Mouse (Mus musculus): ENCODE measurements around the gene Ppp1r18. TPM values are rescaled to one million over a fixed set of nuclear protein-coding genes. Genes with fewer than 3 reads are reported as not detected.
A peak's percentile ranks its signal among the peaks of the same experiment; 100 is the strongest.

The Ppp1r18 gene
- polyA plus RNA-seq, 1 experiment from 2014 or later, result 22.2 TPM

DNA sequence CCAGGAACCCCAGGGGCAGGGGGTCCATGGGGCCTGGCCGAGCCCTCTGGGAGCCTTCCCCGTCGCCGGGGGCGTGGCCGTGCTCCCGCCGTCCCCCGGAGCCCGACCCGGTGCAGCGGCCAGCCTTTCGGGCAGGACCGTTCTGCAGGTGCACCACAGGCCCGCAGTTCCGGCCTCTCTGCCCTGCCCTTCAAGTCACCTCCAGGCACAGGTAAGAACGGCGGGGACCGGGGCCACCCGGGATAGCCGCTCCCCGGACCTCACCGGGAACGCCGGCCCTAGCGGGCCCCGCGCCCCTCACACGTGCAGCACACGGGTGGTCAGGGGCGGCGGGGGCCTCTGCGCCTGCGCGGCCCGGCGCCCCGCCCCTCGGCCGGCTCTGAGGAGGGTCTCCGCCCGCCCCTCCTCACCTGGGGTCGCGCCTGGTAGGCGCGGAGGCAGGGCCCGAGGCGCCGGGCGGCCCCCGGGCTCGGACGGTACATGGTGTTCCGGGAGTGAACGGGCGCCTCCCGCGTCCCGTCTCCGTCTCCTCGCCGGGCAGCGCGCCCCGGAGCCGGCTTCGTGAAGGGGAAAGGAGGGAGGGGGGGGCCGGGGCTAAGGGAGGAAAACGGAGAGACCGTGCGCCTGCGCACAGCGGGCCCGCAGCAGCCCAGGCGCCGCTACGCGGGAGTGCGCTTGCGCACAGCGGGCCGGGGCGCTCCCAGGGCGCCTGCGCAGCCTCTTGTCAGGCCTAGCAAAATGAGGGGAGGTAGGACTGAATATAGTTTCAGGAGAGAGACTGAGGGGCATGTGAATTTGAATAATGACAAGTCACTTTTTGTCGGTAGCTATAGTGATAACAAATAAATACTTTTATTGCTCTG, 31.6 kb downstream of the Ppp1r18 start, which contains the start of gene 2310061I04Rik:
2310061I04Rik (minus strand) TSS at position 651 of the 863 bp plus-strand sequence.
- WGBS, result under 1% methylated on average over 67 of the region's 86 CpGs
- Histone ChIP-seq H3K9me3 (no peaks in the 10 kb centered on the region), H3K27me3 (ENCODE audit: insufficient read depth, poor library complexity, severe bottlenecking) (no peaks in the 10 kb centered on the region), H3K27ac (peak within 1 kb of the TSS; percentile 98), H3K4me1 (peaks cover 18% of the 10 kb centered on the region), H3K36me3 (peaks cover 62% of the 10 kb centered on the region), H3K4me3 (peak within 1 kb of the TSS; percentile 75)
- DNase-seq (ENCODE audit: low spot score), result peak; percentile 93

DNA sequence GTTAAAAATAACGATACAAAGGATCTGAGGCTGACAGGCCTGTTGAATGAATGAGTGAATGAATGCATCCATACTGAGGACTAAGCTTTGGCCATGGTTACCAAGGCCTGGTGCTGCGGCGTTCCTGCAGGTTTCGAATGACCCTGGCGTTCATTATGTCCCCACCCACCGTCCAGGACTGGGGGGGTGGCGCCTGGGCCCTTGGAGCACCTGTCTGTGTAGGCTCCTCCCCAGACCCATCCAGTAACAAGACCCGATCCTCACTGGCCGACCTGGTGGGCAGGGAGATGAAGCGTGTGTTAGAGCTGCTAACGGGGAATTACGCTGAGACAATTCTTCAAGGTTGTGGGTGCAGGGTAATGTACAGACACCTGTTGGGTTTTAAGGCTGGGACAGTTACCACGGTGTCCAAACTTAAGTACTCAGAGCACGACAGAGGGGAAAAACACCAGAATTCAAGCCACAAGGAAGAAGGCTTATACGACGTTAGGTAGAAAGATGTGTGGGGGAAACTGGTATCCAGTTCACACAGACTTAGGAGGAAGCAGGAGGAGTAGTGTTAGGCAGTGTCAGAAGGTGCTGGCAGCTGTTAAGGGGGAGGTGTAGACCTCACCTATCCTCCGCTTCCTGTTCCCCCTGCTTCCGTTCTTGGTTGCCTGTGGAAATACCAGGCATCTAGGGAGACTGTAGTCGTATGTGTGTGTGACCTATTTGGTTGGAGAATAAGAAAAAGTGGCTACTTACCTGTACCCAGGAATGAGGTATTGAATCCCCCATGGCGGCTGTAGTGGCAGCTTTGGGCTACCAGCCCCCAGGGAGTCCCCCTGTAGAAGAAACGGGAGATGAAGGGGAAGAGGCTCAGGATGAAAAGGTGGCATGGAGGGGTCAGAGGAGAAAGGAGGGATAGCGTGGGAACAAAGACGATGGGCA, 32.5 kb downstream of the Ppp1r18 start:
- no peaks in the 10 kb centered on the region for H3K9me3 ChIP-seq
- peaks cover 57% of the 10 kb centered on the region for H3K36me3 ChIP-seq
- H3K4me1 ChIP-seq, result peaks cover 18% of the 10 kb centered on the region
- H3K27me3 ChIP-seq (ENCODE audit: insufficient read depth, poor library complexity, severe bottlenecking), result no peaks in the 10 kb centered on the region
- H3K27ac ChIP-seq, result peak overlapping the region; percentile 98
- H3K4me3 ChIP-seq, result peak overlapping the region; percentile 75
- DNase-seq (ENCODE audit: low spot score), result peak; percentile 83
- 40% methylated on average over 23 of the region's 23 CpGs for WGBS

- no peaks in the 10 kb centered on the region for H3K27me3 ChIP-seq (ENCODE audit: insufficient read depth, poor library complexity, severe bottlenecking)
- DNase-seq (ENCODE audit: low spot score), result no peak
- peaks cover 57% of the 10 kb centered on the region for H3K36me3 ChIP-seq
- H3K27ac ChIP-seq, result no peak overlapping the region
- peaks cover 17% of the 10 kb centered on the region for H3K4me1 ChIP-seq
- H3K4me3 ChIP-seq, result no peak overlapping the region
- 69% methylated on average over 3 of the region's 3 CpGs for WGBS
- H3K9me3 ChIP-seq, result no peaks in the 10 kb centered on the region
Observed at GRCm38 (mm10) chr17:35900636-35901035, 35.2 kb downstream of the Ppp1r18 start.

DNA sequence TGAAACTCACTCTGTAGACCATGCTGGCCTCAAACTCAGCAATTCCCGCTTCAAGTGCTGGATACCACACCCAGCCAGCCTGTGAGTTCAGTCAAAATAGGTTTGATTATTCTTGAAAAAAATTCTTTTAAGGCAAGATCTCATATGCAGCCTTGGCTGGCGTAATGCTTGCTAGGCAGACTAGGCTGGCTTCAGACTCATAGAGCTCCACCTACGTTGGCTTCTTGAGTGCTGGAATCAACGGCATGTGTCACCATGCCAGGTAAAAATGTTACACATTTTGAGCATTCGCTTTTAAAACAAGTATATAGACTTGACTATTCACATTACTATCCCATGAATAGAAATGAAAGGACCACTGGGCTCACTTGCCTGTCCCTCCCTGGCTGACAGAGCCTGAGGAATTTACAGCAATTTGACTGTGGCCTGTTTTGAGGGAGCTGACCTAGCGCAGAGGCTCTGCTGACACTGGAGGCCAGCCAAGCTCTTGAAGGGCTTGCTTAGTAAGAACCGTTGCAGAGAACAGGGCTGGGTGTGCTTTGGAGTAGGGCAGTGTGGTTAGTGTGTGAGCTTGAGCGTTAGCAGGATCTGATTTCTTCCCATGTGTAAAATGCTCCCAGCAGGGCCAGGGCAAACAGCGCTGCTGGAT, 38.1 kb downstream of the Ppp1r18 start:
- H3K27ac ChIP-seq, result no peak overlapping the region
- no peak overlapping the region for H3K4me3 ChIP-seq
- no peaks in the 10 kb centered on the region for H3K27me3 ChIP-seq (ENCODE audit: insufficient read depth, poor library complexity, severe bottlenecking)
- DNase-seq (ENCODE audit: low spot score), result no peak
- H3K36me3 ChIP-seq, result peaks cover 80% of the 10 kb centered on the region
- peaks cover 3% of the 10 kb centered on the region; the same call in 1 of the 2 replicates for H3K4me1 ChIP-seq
- no peaks in the 10 kb centered on the region for H3K9me3 ChIP-seq
- WGBS, result 85% methylated on average over 9 of the region's 9 CpGs

DNA sequence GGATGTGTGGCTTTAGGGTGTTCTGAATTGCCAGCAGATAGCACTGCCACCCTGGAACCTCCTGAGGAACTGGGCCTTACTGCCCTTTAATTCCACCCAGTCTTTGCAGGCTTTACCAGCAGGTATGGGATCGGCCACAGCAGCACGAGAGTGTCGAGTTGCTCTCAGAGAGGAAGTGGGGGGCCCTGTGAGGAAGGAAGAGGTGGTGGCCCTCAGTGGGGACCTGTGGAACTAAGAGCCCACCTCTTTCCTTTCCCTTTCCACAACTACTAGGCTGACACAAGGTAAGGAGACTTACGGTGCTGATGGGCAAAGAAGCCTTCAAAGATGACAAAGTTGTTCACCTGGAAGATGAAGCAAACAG, 38.6 kb downstream of the Ppp1r18 start:
- Histone ChIP-seq H3K27me3 (ENCODE audit: insufficient read depth, poor library complexity, severe bottlenecking) (no peaks in the 10 kb centered on the region), H3K9me3 (no peaks in the 10 kb centered on the region), H3K4me1 (peaks cover 8% of the 10 kb centered on the region), H3K27ac (no peak overlapping the region), H3K36me3 (peaks cover 80% of the 10 kb centered on the region), H3K4me3 (no peak overlapping the region)
- WGBS, result 77% methylated on average over 4 of the region's 4 CpGs
- DNase-seq (ENCODE audit: low spot score), result no peak

- H3K27ac ChIP-seq, result no peak overlapping the region
- 91% methylated on average over 1 of the region's 1 CpGs for WGBS
- no peak for DNase-seq (ENCODE audit: low spot score)
- H3K36me3 ChIP-seq, result peaks cover 64% of the 10 kb centered on the region
- no peaks in the 10 kb centered on the region for H3K9me3 ChIP-seq
- H3K27me3 ChIP-seq (ENCODE audit: insufficient read depth, poor library complexity, severe bottlenecking), result no peaks in the 10 kb centered on the region
- H3K4me1 ChIP-seq, result peaks cover 18% of the 10 kb centered on the region
- H3K4me3 ChIP-seq, result no peak overlapping the region
Observed at GRCm38 (mm10) chr17:35905587-35905986, 40.2 kb downstream of the Ppp1r18 start.

DNA sequence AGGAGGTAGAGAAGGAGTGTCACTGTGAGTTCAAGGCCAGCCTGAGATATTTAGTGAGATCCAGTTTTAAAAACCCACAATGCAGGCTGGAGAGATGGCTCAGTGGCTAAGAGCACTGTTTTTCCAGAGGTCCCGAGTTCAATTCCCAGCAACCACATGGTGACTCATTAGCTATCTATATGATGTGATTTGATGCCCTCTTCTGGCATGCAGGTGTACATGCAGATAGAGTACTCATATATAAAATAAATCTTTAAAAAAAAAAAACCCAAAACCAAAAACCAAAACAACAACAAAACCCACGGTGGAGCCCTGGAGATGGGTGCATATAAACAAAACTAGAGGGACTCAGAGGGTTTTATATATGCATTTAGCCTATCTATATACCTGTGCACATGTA, 42.2 kb downstream of the Ppp1r18 start:
- no peaks in the 10 kb centered on the region for H3K9me3 ChIP-seq
- DNase-seq (ENCODE audit: low spot score), result no peak
- peaks cover 65% of the 10 kb centered on the region for H3K36me3 ChIP-seq
- H3K4me3 ChIP-seq, result no peak overlapping the region
- no peak overlapping the region for H3K27ac ChIP-seq
- H3K27me3 ChIP-seq (ENCODE audit: insufficient read depth, poor library complexity, severe bottlenecking), result no peaks in the 10 kb centered on the region
- 86% methylated on average over 2 of the region's 2 CpGs for WGBS
- H3K4me1 ChIP-seq, result peaks cover 18% of the 10 kb centered on the region

GRCm38 (mm10) chr17:35909186-35909918, 44.0 kb downstream of the Ppp1r18 start:
- Histone ChIP-seq H3K9me3 (no peaks in the 10 kb centered on the region), H3K4me3 (peak overlapping the region; percentile 88), H3K27me3 (ENCODE audit: insufficient read depth, poor library complexity, severe bottlenecking) (no peaks in the 10 kb centered on the region), H3K27ac (peak overlapping the region; percentile 93), H3K4me1 (peaks cover 18% of the 10 kb centered on the region), H3K36me3 (peaks cover 67% of the 10 kb centered on the region)
- no peak for DNase-seq (ENCODE audit: low spot score)
- 24% methylated on average over 20 of the region's 20 CpGs for WGBS

DNA sequence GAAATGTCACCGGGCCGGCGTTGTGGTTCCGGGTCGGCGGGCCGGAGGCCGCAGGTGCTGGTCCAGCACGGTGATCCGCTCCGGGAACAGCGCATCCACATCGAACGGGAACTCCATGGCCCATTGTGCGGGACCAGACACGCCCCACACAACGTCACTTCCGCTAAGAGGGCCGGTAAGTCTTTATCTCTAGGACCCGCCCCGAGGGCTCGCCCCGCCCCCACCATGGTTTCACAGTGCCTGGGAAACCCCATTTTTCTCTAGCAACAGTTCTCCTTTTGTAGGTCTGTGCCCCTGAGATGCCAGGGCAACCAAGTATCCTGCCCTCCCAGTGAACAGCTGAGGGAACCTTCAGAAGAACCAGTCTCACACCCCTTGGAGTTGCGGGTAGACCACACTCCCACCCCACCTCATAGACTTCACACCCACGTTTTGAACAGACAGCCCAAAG, 44.6 kb downstream of the Ppp1r18 start, which contains the start of gene Atat1:
Atat1 (minus strand) TSS at position 157 of the 451 bp plus-strand sequence.
- Histone ChIP-seq H3K9me3 (no peaks in the 10 kb centered on the region), H3K27ac (peak within 1 kb of the TSS; percentile 93), H3K27me3 (ENCODE audit: insufficient read depth, poor library complexity, severe bottlenecking) (no peaks in the 10 kb centered on the region), H3K4me1 (peaks cover 21% of the 10 kb centered on the region), H3K36me3 (peaks cover 65% of the 10 kb centered on the region), H3K4me3 (peak within 1 kb of the TSS; percentile 88)
- WGBS, result 3% methylated on average over 25 of the region's 25 CpGs
- DNase-seq (ENCODE audit: low spot score), result peak; percentile 98

GRCm38 (mm10) chr17:35914975-35915374, 49.6 kb downstream of the Ppp1r18 start:
- no peaks in the 10 kb centered on the region for H3K27me3 ChIP-seq (ENCODE audit: insufficient read depth, poor library complexity, severe bottlenecking)
- H3K36me3 ChIP-seq, result peaks cover 42% of the 10 kb centered on the region
- no peak overlapping the region for H3K27ac ChIP-seq
- DNase-seq (ENCODE audit: low spot score), result no peak
- WGBS, result 84% methylated on average over 6 of the region's 6 CpGs
- peaks cover 18% of the 10 kb centered on the region for H3K4me1 ChIP-seq
- peak overlapping the region; percentile 80 for H3K4me3 ChIP-seq
- no peaks in the 10 kb centered on the region for H3K9me3 ChIP-seq

DNA sequence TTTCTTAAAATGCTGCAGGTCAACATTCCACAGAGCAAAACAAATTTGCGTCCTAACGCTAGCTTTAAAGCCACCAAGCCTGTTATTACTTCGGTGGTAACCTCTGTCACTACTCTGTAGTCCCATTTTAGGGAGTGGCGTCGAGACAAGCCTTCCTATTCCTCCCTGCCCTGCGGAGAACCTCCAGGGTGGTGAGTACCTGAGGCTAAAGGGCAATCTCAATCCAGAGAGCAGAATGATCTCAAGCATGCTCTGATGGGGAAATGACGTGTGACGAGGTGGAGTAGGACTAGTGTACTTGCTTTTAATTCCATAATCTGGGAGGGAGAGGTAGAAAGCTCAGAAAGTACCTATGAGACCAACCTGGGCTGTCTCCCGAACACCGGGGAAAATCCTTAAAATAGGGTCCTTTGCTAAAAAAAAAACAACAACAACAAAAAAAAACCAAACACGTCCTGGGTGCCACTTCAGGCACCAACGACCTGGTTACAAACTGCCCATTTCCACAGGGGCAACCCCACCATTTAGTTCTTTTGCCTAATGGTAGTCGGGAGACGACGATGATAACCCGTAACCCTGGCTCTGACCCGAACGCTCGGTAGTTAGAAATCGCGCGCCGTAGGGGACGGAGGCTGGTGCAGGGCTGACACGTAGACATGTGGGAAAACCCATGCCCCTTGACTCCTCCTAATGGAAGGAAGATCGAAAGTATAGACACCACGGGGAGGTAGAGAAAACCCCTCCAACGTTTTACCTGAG, 50.3 kb downstream of the Ppp1r18 start:
- Histone ChIP-seq H3K4me3 (peak overlapping the region; percentile 80), H3K9me3 (no peaks in the 10 kb centered on the region), H3K36me3 (peaks cover 44% of the 10 kb centered on the region), H3K4me1 (peaks cover 22% of the 10 kb centered on the region), H3K27me3 (ENCODE audit: insufficient read depth, poor library complexity, severe bottlenecking) (no peaks in the 10 kb centered on the region), H3K27ac (peak overlapping the region; percentile 98)
- 2% methylated on average over 28 of the region's 28 CpGs for WGBS
- no peak for DNase-seq (ENCODE audit: low spot score)

All from heart, embryonic 10.5 days (tissue).